Mouse (Mus musculus): Measurements from ENCODE around the gene Wwox. TPM values are rescaled to one million over a fixed set of nuclear protein-coding genes. Genes with fewer than 3 reads are reported as not detected.

Wwox gene
- total and polyA plus RNA-seq, 3 experiments = 7.6 to 61.8 (median 12.2) TPM

DNA sequence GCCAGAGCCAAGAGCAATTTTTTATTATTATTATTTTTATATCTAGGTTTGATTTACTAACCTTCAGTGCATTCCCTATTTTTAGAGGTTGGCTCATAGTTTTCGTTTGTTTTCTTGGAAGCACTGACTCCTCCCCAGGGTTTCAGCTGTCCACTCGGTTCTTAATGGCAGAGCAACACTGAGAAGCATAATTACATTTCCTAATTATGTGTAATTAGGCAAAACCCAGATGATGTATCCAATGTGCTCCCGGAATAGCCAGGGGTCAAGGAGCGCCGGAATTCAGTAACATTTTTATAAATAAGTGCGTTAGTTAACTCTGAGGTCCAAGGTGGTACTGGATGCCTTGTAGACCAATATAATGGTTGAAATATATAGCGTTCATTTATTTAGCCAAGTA is 586.7 kb downstream of the Wwox start:
- Histone ChIP-seq H3K36me3 (ENCODE audit: control insufficient read depth in 1 of 2, insufficient read depth in 2 of 2, low read length in 2 of 2) (no peaks in the 10 kb centered on the region), H3K4me3 (ENCODE audit: control insufficient read depth in 1 of 2, insufficient read depth in 1 of 2, low read depth in 2 of 2, low read length in 2 of 2) (no peak overlapping the region), H3K9me3 (replicated peaks; ENCODE audit: insufficient read depth, low read length) (no peaks in the 10 kb centered on the region), H3K4me1 (ENCODE audit: control insufficient read depth in 1 of 2, insufficient read depth in 2 of 2, low read length in 2 of 2) (no peaks in the 10 kb centered on the region), H3K79me2 (ENCODE audit: control insufficient read depth, insufficient read depth, low read length, poor library complexity) (no peaks in the 10 kb centered on the region), H3K9ac (ENCODE audit: control insufficient read depth, low read depth, low read length, poor library complexity, severe bottlenecking) (no peak overlapping the region), H3K27me3 (ENCODE audit: control insufficient read depth in 1 of 2, insufficient read depth in 2 of 2, low read length in 2 of 2) (no peaks in the 10 kb centered on the region), H3K27ac (ENCODE audit: control insufficient read depth, low read depth, low read length) (no peak overlapping the region)
- TF ChIP-seq MEF2A (IDR thresholded peaks at IDR 0.05; ENCODE audit: extremely low read depth, insufficient replicate concordance, low read depth, low read length, poor library complexity, severe bottlenecking) (no peak), GABPA (IDR thresholded peaks at IDR 0.05; ENCODE audit: low read depth, low read length) (no peak), TCF12 (IDR thresholded peaks at IDR 0.05; ENCODE audit: low read depth, low read length) (no peak), MAX (IDR thresholded peaks at IDR 0.05; ENCODE audit: low read length) (no peak), ZMIZ1 (IDR thresholded peaks at IDR 0.05; ENCODE audit: low read depth, low read length) (no peak), MAFK (IDR thresholded peaks at IDR 0.05; ENCODE audit: borderline replicate concordance, low read depth, low read length) (no peak), MYC (IDR thresholded peaks at IDR 0.05; ENCODE audit: low read depth, low read length) (no peak), JUND (IDR thresholded peaks at IDR 0.05; ENCODE audit: low read depth, low read length) (no peak), E2F4 (IDR thresholded peaks at IDR 0.05; ENCODE audit: borderline replicate concordance, low read depth, low read length) (no peak)
- no peak for DNase-seq (ENCODE audit: low read depth, low spot score)

DNA sequence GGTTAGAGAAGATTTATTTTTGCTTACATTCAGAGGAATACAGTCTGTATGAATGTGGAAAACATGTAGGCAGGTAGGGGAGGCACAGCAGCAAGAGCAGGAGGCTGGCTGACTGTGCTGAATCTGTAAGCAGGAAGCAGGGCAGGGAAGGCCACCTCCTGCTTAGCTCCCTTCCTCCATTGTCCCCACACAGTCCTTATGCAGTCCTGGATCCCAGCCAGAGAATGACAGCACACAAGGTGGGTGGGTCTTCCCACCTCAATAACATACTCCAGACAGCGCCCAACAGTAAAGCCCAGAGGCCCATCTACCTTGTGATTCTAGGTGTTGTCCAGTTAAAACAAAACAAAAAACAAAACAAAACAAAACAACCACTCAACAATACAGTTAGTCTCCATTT is 593.7 kb downstream of the Wwox start:
- Histone ChIP-seq H3K9ac (ENCODE audit: control insufficient read depth, low read depth, low read length, poor library complexity, severe bottlenecking) (no peak overlapping the region), H3K4me1 (ENCODE audit: control insufficient read depth in 1 of 2, insufficient read depth in 2 of 2, low read length in 2 of 2) (no peaks in the 10 kb centered on the region), H3K4me3 (ENCODE audit: control insufficient read depth in 1 of 2, insufficient read depth in 1 of 2, low read depth in 2 of 2, low read length in 2 of 2) (no peak overlapping the region), H3K27ac (ENCODE audit: control insufficient read depth, low read depth, low read length) (no peak overlapping the region), H3K9me3 (replicated peaks; ENCODE audit: insufficient read depth, low read length) (no peaks in the 10 kb centered on the region), H3K27me3 (ENCODE audit: control insufficient read depth in 1 of 2, insufficient read depth in 2 of 2, low read length in 2 of 2) (no peaks in the 10 kb centered on the region), H3K36me3 (ENCODE audit: control insufficient read depth in 1 of 2, insufficient read depth in 2 of 2, low read length in 2 of 2) (no peaks in the 10 kb centered on the region), H3K79me2 (ENCODE audit: control insufficient read depth, insufficient read depth, low read length, poor library complexity) (no peaks in the 10 kb centered on the region)
- no peak for TF ChIP-seq KAT2A (conservative IDR thresholded peaks at IDR 0.05; ENCODE audit: low read depth, low read length)
- no peak for TF ChIP-seq USF2 (IDR thresholded peaks at IDR 0.05; ENCODE audit: borderline replicate concordance in 1 of 2, insufficient read depth in 1 of 2, low read depth in 1 of 2, low read length in 2 of 2)
- no peak for TF ChIP-seq CHD1 (IDR thresholded peaks at IDR 0.05; ENCODE audit: low read depth, low read length)
- no peak for TF ChIP-seq USF1 (IDR thresholded peaks at IDR 0.05; ENCODE audit: low read depth, low read length)
- no peak for TF ChIP-seq E2F4 (IDR thresholded peaks at IDR 0.05; ENCODE audit: borderline replicate concordance, low read depth, low read length)
- TF ChIP-seq BHLHE40 (IDR thresholded peaks at IDR 0.05; ENCODE audit: borderline replicate concordance, low read depth, low read length) = no peak
- no peak for TF ChIP-seq TAL1 (IDR thresholded peaks at IDR 0.05; ENCODE audit: low read length)
- no peak for TF ChIP-seq MAZ (IDR thresholded peaks at IDR 0.05; ENCODE audit: low read depth, low read length)
- no peak for TF ChIP-seq MXI1 (IDR thresholded peaks at IDR 0.05; ENCODE audit: low read depth, low read length)
- TF ChIP-seq ZMIZ1 (IDR thresholded peaks at IDR 0.05; ENCODE audit: low read depth, low read length) = no peak
- TF ChIP-seq MAFK (IDR thresholded peaks at IDR 0.05; ENCODE audit: borderline replicate concordance, low read depth, low read length) = no peak
- TF ChIP-seq JUND (IDR thresholded peaks at IDR 0.05; ENCODE audit: low read depth, low read length) = no peak
- TF ChIP-seq TBP (IDR thresholded peaks at IDR 0.05; ENCODE audit: low read depth, low read length) = no peak
- TF ChIP-seq MAX (IDR thresholded peaks at IDR 0.05; ENCODE audit: low read length) = no peak
- no peak for DNase-seq (ENCODE audit: low read depth, low spot score)
